Mouse (Mus musculus) granulocyte monocyte progenitor cell, adult 5-6 weeks (primary cell): ENCODE measurements at regions not wholly inside any gene's neighbourhood (a gene's known extent, or its start where the extent isn't known, plus 50 kb on each side); places are given as distances from the start of the nearest gene placed in this dataset.

ENCODE experiments used
- ATAC-seq: replicated peaks from 2 replicates; pipeline ENCODE4 v1.8.0; 2016; ENCODE audit warnings: mild to moderate bottlenecking, moderate TSS enrichment, inconsistent platforms; ENCODE audit not compliant: poor library complexity, severe bottlenecking

GRCm38 (mm10) chr5:136619315-136620231, 52.3 kb upstream of the Cux1 start:
- peak; percentile 20 for ATAC-seq

- peak; percentile 48 for ATAC-seq
Observed at GRCm38 (mm10) chr5:136620234-136620633, 52.9 kb upstream of the Cux1 start.

- ATAC-seq: no peak
Observed at GRCm38 (mm10) chr5:136621336-136622125, 54.2 kb upstream of the Cux1 start.

- no peak for ATAC-seq
Observed at GRCm38 (mm10) chr5:136622152-136622551, 54.9 kb upstream of the Cux1 start.

- ATAC-seq: peak; percentile 25
Observed at GRCm38 (mm10) chr5:136622721-136623542, 55.6 kb upstream of the Cux1 start.

GRCm38 (mm10) chr5:136623791-136624190, 56.5 kb upstream of the Cux1 start:
- ATAC-seq: no peak

GRCm38 (mm10) chr5:136625176-136625991, 58.1 kb upstream of the Cux1 start:
- peak; percentile 69 for ATAC-seq

GRCm38 (mm10) chr5:136626142-136626771, 59.0 kb upstream of the Cux1 start:
- ATAC-seq: 0 out of 2 replicates have a peak, but pooled peaks have one; percentile 8

GRCm38 (mm10) chr5:136626891-136627290, 59.6 kb upstream of the Cux1 start:
- no peak for ATAC-seq

- ATAC-seq: no peak
Observed at GRCm38 (mm10) chr5:136627671-136628292, 60.5 kb upstream of the Cux1 start.

GRCm38 (mm10) chr5:136628502-136628901, 61.2 kb upstream of the Cux1 start:
- ATAC-seq: peak; percentile 45

GRCm38 (mm10) chr5:136632286-136632685, 60.7 kb upstream of the Myl10 start:
- ATAC-seq: peak; percentile 59

GRCm38 (mm10) chr5:136633901-136634300, 59.0 kb upstream of the Myl10 start:
- no peak for ATAC-seq

GRCm38 (mm10) chr5:136635119-136635518, 57.8 kb upstream of the Myl10 start:
- ATAC-seq: no peak

- ATAC-seq: no peak
Observed at GRCm38 (mm10) chr5:136636476-136636875, 56.5 kb upstream of the Myl10 start.

- ATAC-seq: no peak
Observed at GRCm38 (mm10) chr5:136637872-136638271, 55.1 kb upstream of the Myl10 start.

GRCm38 (mm10) chr5:136640871-136641619, 51.9 kb upstream of the Myl10 start:
- ATAC-seq: no peak

GRCm38 (mm10) chr5:136642208-136642607, 50.7 kb upstream of the Myl10 start:
- peak; percentile 94 for ATAC-seq
